In genomic region chr12:8969828-8970227, GRCm38 (mm10) we compare ENCODE assay signal across 8 mouse cellular contexts. TPM values are rescaled to one million over a fixed set of nuclear protein-coding genes. Genes with fewer than 3 reads are reported as not detected.
DNase-seq lines count a peak whose midpoint lies in the region; ATAC-seq and TF ChIP-seq lines count a peak whose summit lies in the region.

No protein-coding gene starts in this region.

- no peak overlapping the region for H3K4me3 ChIP-seq in kidney, embryonic 14.5 days (ENCODE audit: low read length)
- no peak overlapping the region for H3K4me3 ChIP-seq in myocyte
- H3K4me3 ChIP-seq in forebrain, postnatal 0 days (ENCODE audit: low read depth, low read length) = no peak overlapping the region

- no peaks in the 10 kb centered on the region for H3K79me2 ChIP-seq in myocyte (ENCODE audit: control insufficient read depth, insufficient read depth)

- H3K27me3 ChIP-seq in kidney, embryonic 14.5 days (ENCODE audit: control insufficient read depth, insufficient read depth, low read length) = no peaks in the 10 kb centered on the region
- no peaks in the 10 kb centered on the region for H3K27me3 ChIP-seq in myocyte (ENCODE audit: control insufficient read depth, insufficient read depth, insufficient read length)
- H3K27me3 ChIP-seq in forebrain, postnatal 0 days (ENCODE audit: insufficient read depth, low read length) = no peaks in the 10 kb centered on the region

- no peaks in the 10 kb centered on the region for H3K9me3 ChIP-seq in kidney, embryonic 14.5 days (ENCODE audit: control insufficient read depth, low read length)
- H3K9me3 ChIP-seq in forebrain, postnatal 0 days (ENCODE audit: low read length) = no peaks in the 10 kb centered on the region

- no peak for TF ChIP-seq POLR2A in myocyte (IDR thresholded peaks at IDR 0.05; ENCODE audit: insufficient read length, low read depth)

- no peak overlapping the region for H3ac ChIP-seq in myocyte (ENCODE audit: control insufficient read depth, insufficient read length)

- peak; percentile 88 for ATAC-seq in kidney, embryonic 14.5 days (ENCODE audit: low FRiP score, low TSS enrichment)
- ATAC-seq in forebrain, postnatal 0 days = no peak

- no peak overlapping the region for H3K9ac ChIP-seq in kidney, embryonic 14.5 days (ENCODE audit: low read depth, low read length)
- no peak overlapping the region for H3K9ac ChIP-seq in forebrain, postnatal 0 days

- 13% methylated on average over 9 of the region's 9 CpGs for WGBS in kidney, embryonic 14.5 days
- 40% methylated on average over 9 of the region's 9 CpGs for WGBS in forebrain, postnatal 0 days

- no peaks in the 10 kb centered on the region for H3K4me1 ChIP-seq in kidney, embryonic 14.5 days (ENCODE audit: control insufficient read depth, insufficient read depth, low read length)
- H3K4me1 ChIP-seq in forebrain, postnatal 0 days (ENCODE audit: insufficient read depth) = peaks cover 9% of the 10 kb centered on the region; the same call in 1 of the 2 replicates

- H3K36me3 ChIP-seq in kidney, embryonic 14.5 days (ENCODE audit: control insufficient read depth, insufficient read depth, low read length) = no peaks in the 10 kb centered on the region
- no peaks in the 10 kb centered on the region for H3K36me3 ChIP-seq in myocyte (ENCODE audit: control insufficient read depth, insufficient read depth)
- H3K36me3 ChIP-seq in forebrain, postnatal 0 days (ENCODE audit: insufficient read depth) = no peaks in the 10 kb centered on the region

- peak; percentile 15 to 17 for DNase-seq in urinary bladder, adult 18-20 months (ENCODE audit: low spot score in 2 of 2)
- no peak for DNase-seq in urinary bladder, postnatal 10 days (ENCODE audit: low spot score)
- DNase-seq in heart, adult 11 months = peak; percentile 97
- no peak for DNase-seq in left cerebral cortex, adult 18-20 months (ENCODE audit: low spot score in 2 of 2)
- DNase-seq in frontal cortex, postnatal 14 days (ENCODE audit: low spot score in 2 of 2) = no peak
- DNase-seq in forebrain, postnatal 0 days = no peak

- no peak for TF ChIP-seq CTCF in forebrain, postnatal 0 days (IDR thresholded peaks at IDR 0.05; ENCODE audit: low read depth)

- no peak overlapping the region for H3K4me2 ChIP-seq in kidney, embryonic 14.5 days (replicated peaks; ENCODE audit: low read depth, low read length)
- peak overlapping the region; percentile 79 for H3K4me2 ChIP-seq in myocyte (ENCODE audit: low read depth)
- no peak overlapping the region for H3K4me2 ChIP-seq in forebrain, postnatal 0 days (ENCODE audit: low read depth)

- H3K27ac ChIP-seq in kidney, embryonic 14.5 days (ENCODE audit: low read depth, low read length) = no peak overlapping the region
- H3K27ac ChIP-seq in forebrain, postnatal 0 days (ENCODE audit: low read depth, low read length) = no peak overlapping the region

TF ChIP-seq in myocyte, 11 proteins besides CTCF, POLR2A, EP300 and RAD21:
- TF ChIP-seq CEBPB (IDR thresholded peaks at IDR 0.05; ENCODE audit: insufficient read depth, poor library complexity, severe bottlenecking) (no peak), USF1 (IDR thresholded peaks at IDR 0.05; ENCODE audit: low read depth) (peak; percentile 73), E2F4 (IDR thresholded peaks at IDR 0.05; ENCODE audit: insufficient read depth) (no peak), MAX (IDR thresholded peaks at IDR 0.05; ENCODE audit: low read depth) (no peak), TCF3 (IDR thresholded peaks at IDR 0.05; ENCODE audit: insufficient read length, low read depth) (peak; percentile 51), POLR2AphosphoS2 (IDR thresholded peaks at IDR 0.05; ENCODE audit: insufficient read length, low read depth) (no peak), TCF12 (IDR thresholded peaks at IDR 0.05; ENCODE audit: insufficient read depth, poor library complexity, severe bottlenecking) (peak; percentile 64), SRF (IDR thresholded peaks at IDR 0.05; ENCODE audit: control insufficient read depth, insufficient read length, low read depth) (peak; percentile 22), MYOD1 (IDR thresholded peaks at IDR 0.05; ENCODE audit: control insufficient read depth in 1 of 3, insufficient read length in 2 of 3, low read depth in 2 of 3) (peak in 2 of 3 experiments; percentile 68 to 89), MYOG (IDR thresholded peaks at IDR 0.05; ENCODE audit: control insufficient read depth in 1 of 3, insufficient read depth in 1 of 3, insufficient read length in 2 of 3, low read depth in 2 of 3) (peak; percentile 64 to 92 (median 72))

RNA-seq across cellular contexts. Expression of gene Wdr35, which starts 3.9 kb away (rescaled TPM):
- polyA plus RNA-seq in kidney, embryonic 14.5 days (2014; fragmentation: Nextera tagmentation; extraction: Ambion mirVana) = 9.9 and 21.9 TPM in 2 replicates
- polyA plus RNA-seq in myocyte (2012; fragmentation: generic; extraction: Trizol) = 9.5 TPM
- 10 to 100 TPM; 43.6 to 47.1 TPM for total RNA-seq in left cerebral cortex, adult 18-20 months (2021)
- 24.9 and 27.7 TPM in 2 replicates for total RNA-seq in forebrain, postnatal 0 days (2014; rRNA removed)
- polyA plus RNA-seq in forebrain, postnatal 0 days (2015; fragmentation: Nextera tagmentation; extraction: Ambion mirVana) = 15.0 and 22.9 TPM in 2 replicates

RNA-seq across cellular contexts. Expression of gene Matn3, which starts 22.1 kb away (rescaled TPM):
- 0.11 and 0.37 TPM in 2 replicates for polyA plus RNA-seq in kidney, embryonic 14.5 days (2014; fragmentation: Nextera tagmentation; extraction: Ambion mirVana)
- 0.01 TPM for polyA plus RNA-seq in myocyte (2012; fragmentation: generic; extraction: Trizol)
- under 1 TPM in 1 of 2 experiments, not detected in 1; 0.12 TPM for total RNA-seq in left cerebral cortex, adult 18-20 months (2021)
- 0.15 and 0.57 TPM in 2 replicates for total RNA-seq in forebrain, postnatal 0 days (2014; rRNA removed)
- 0.15 and 0.18 TPM in 2 replicates for polyA plus RNA-seq in forebrain, postnatal 0 days (2015; fragmentation: Nextera tagmentation; extraction: Ambion mirVana)

RNA-seq across cellular contexts. Expression of gene Laptm4a, which starts 48.4 kb away (rescaled TPM):
- polyA plus RNA-seq in kidney, embryonic 14.5 days (2014; fragmentation: Nextera tagmentation; extraction: Ambion mirVana) = 140 and 337 TPM in 2 replicates
- polyA plus RNA-seq in myocyte (2012; fragmentation: generic; extraction: Trizol) = 491 TPM
- total RNA-seq in left cerebral cortex, adult 18-20 months (2021) = 100 to 1,000 TPM; 184 to 192 TPM
- 168 and 184 TPM in 2 replicates for total RNA-seq in forebrain, postnatal 0 days (2014; rRNA removed)
- 270 and 278 TPM in 2 replicates for polyA plus RNA-seq in forebrain, postnatal 0 days (2015; fragmentation: Nextera tagmentation; extraction: Ambion mirVana)

RNA-seq across cellular contexts. Expression of gene Ttc32, which starts 60.0 kb away (rescaled TPM):
- polyA plus RNA-seq in kidney, embryonic 14.5 days (2014; fragmentation: Nextera tagmentation; extraction: Ambion mirVana) = 26.1 and 30.4 TPM in 2 replicates
- 4.5 TPM for polyA plus RNA-seq in myocyte (2012; fragmentation: generic; extraction: Trizol)
- 1 to 10 TPM; 4.2 to 5.2 TPM for total RNA-seq in left cerebral cortex, adult 18-20 months (2021)
- 3.2 and 7.6 TPM in 2 replicates for total RNA-seq in forebrain, postnatal 0 days (2014; rRNA removed)
- polyA plus RNA-seq in forebrain, postnatal 0 days (2015; fragmentation: Nextera tagmentation; extraction: Ambion mirVana) = 5.1 and 6.9 TPM in 2 replicates

Comparison
In these comparisons a context has a peak if more than half of its experiments do, and no peak if none do; other contexts are left out.
1. DNase-seq: peak in urinary bladder, adult 18-20 months (2 of 2) and heart, adult 11 months (single experiment); none in urinary bladder, postnatal 10 days (single experiment), left cerebral cortex, adult 18-20 months (0 of 2), frontal cortex, postnatal 14 days (0 of 2) and forebrain, postnatal 0 days (single experiment).